Mouse (Mus musculus) midbrain, embryonic 10.5 days (tissue): ENCODE measurements around the gene Angptl4. TPM values are rescaled to one million over a fixed set of nuclear protein-coding genes. Genes with fewer than 3 reads are reported as not detected.
"Not testable (repeated sequence)": the region's sequence is repeated elsewhere in the genome, so short reads cannot be mapped to it uniquely, and the experiment has no call there.

Source experiments
- DNase-seq: peaks from one replicate; pipeline ENCODE4 v3.0.0-alpha.2; 2017; ENCODE audit warnings: low spot score
- H3K27ac ChIP-seq: fragments of 300-500 bp; sonication (generic); replicated peaks from 2 replicates; pipeline ENCODE4 v1.5.1; 2016; ENCODE audit warnings: mild to moderate bottlenecking
- H3K27me3 ChIP-seq: fragments of 300-500 bp; sonication (generic); 2 replicates; pipeline ENCODE4 v1.6.1; 2016; ENCODE audit warnings: low read depth, mild to moderate bottlenecking; ENCODE audit not compliant: poor library complexity, severe bottlenecking
- H3K36me3 ChIP-seq: fragments of 300-500 bp; sonication (generic); 2 replicates; pipeline ENCODE4 v1.6.1; 2016; ENCODE audit warnings: mild to moderate bottlenecking, moderate library complexity
- H3K4me1 ChIP-seq: fragments of 300-500 bp; sonication (generic); 2 replicates; pipeline ENCODE4 v1.6.1; 2016
- H3K4me3 ChIP-seq: fragments of 300-500 bp; sonication (generic); 2 replicates; pipeline ENCODE4 v1.5.1; 2016; ENCODE audit warnings: mild to moderate bottlenecking, moderate library complexity
- H3K9me3 ChIP-seq: fragments of 300-500 bp; sonication (generic); replicated peaks from 2 replicates; pipeline ENCODE4 v1.6.1; 2016; ENCODE audit warnings: mild to moderate bottlenecking
- WGBS: fragments of 180-500 bp; shearing (Covaris S2); methylation state at CpG from one replicate; pipeline ENCODE4 v1.1.7; 2016; 5-methylcytosine and 5-hydroxymethylcytosine counted together
- polyA plus RNA-seq: library from polyadenylated mRNA; unstranded; fragments of >200 nt; fragmentation: Nextera tagmentation; extraction: Ambion mirVana; gene quantifications from 2 replicates; pipeline ENCODE4 v1.2.1, GENCODE M21; 2016

Gene Angptl4
- polyA plus RNA-seq, 1 experiment from 2014 or later = 17.7 TPM

GRCm38 (mm10) chr17:33742420-33742819 lies 39.2 kb downstream of the Angptl4 start:
- Histone ChIP-seq H3K36me3 (peaks cover 26% of the 10 kb centered on the region), H3K27ac (no peak overlapping the region), H3K9me3 (peaks cover 14% of the 10 kb centered on the region; the same call in 1 of the 2 replicates), H3K4me1 (no peaks in the 10 kb centered on the region), H3K27me3 (no peaks in the 10 kb centered on the region), H3K4me3 (no peak overlapping the region)
- 90% methylated on average over 1 of the region's 1 CpGs for WGBS
- no peak for DNase-seq

- not testable (repeated sequence) for H3K4me1 ChIP-seq, H3K27ac ChIP-seq, H3K4me3 ChIP-seq, DNase-seq, H3K36me3 ChIP-seq, H3K27me3 ChIP-seq
- WGBS = 87% methylated on average over 10 of the region's 10 CpGs
- peaks cover 10% of the 10 kb centered on the region; the same call in 1 of the 2 replicates for H3K9me3 ChIP-seq
These were observed 48.1 kb downstream of the Angptl4 start for GRCm38 (mm10) chr17:33733526-33733925.

- WGBS = 79% methylated on average over 9 of the region's 9 CpGs
- not testable (repeated sequence) for H3K4me1 ChIP-seq, H3K27me3 ChIP-seq, H3K27ac ChIP-seq, H3K36me3 ChIP-seq, H3K4me3 ChIP-seq, H3K9me3 ChIP-seq
- peak; percentile 4 for DNase-seq
These were observed 49.0 kb downstream of the Angptl4 start for GRCm38 (mm10) chr17:33732556-33733083.

- no peaks in the 10 kb centered on the region for H3K36me3 ChIP-seq
- no peaks in the 10 kb centered on the region for H3K27me3 ChIP-seq
- no peak for DNase-seq
- H3K27ac ChIP-seq = no peak overlapping the region
- no peak overlapping the region for H3K4me3 ChIP-seq
- H3K4me1 ChIP-seq = no peaks in the 10 kb centered on the region
- peaks cover 17% of the 10 kb centered on the region; the same call in 1 of the 2 replicates for H3K9me3 ChIP-seq
- 73% methylated on average over 2 of the region's 2 CpGs for WGBS
These were observed 52.4 kb downstream of the Angptl4 start for GRCm38 (mm10) chr17:33729215-33729614.

- Histone ChIP-seq H3K36me3 (no peaks in the 10 kb centered on the region), H3K27ac (no peak overlapping the region), H3K27me3 (no peaks in the 10 kb centered on the region), H3K4me3 (no peak overlapping the region), H3K4me1 (no peaks in the 10 kb centered on the region), H3K9me3 (peaks cover 17% of the 10 kb centered on the region; the same call in 1 of the 2 replicates)
- DNase-seq = no peak
- 74% methylated on average over 2 of the region's 2 CpGs for WGBS
These were observed 53.2 kb downstream of the Angptl4 start for GRCm38 (mm10) chr17:33728396-33728795.

Other genes with a start within 250 kb of the Angptl4 start
- 1.7 and 2.9 TPM in 2 replicates for gene Myo1f, start 226.1 kb downstream of the Angptl4 start, polyA plus RNA-seq
- gene Zfp414, start 152.7 kb downstream of the Angptl4 start, polyA plus RNA-seq = 54.3 and 67.0 TPM in 2 replicates
- 0.22 and 0.30 TPM in 2 replicates for gene Pram1, start 143.8 kb downstream of the Angptl4 start, polyA plus RNA-seq
- 511 and 521 TPM in 2 replicates for gene Hnrnpm, start 95.0 kb downstream of the Angptl4 start, polyA plus RNA-seq
- 35.5 and 39.5 TPM in 2 replicates for gene March2, start 63.2 kb downstream of the Angptl4 start, polyA plus RNA-seq
- gene Rab11b, start 21.3 kb downstream of the Angptl4 start, polyA plus RNA-seq = 363 and 422 TPM in 2 replicates
- 24.6 and 29.4 TPM in 2 replicates for gene Kank3, start 28.7 kb upstream of the Angptl4 start, polyA plus RNA-seq
- 699 and 827 TPM in 2 replicates for gene Rps28, start 42.7 kb upstream of the Angptl4 start, polyA plus RNA-seq
- 496 and 518 TPM in 2 replicates for gene Ndufa7, start 42.7 kb upstream of the Angptl4 start, polyA plus RNA-seq
- gene Cd320, start 61.3 kb upstream of the Angptl4 start, polyA plus RNA-seq = 82.0 and 82.4 TPM in 2 replicates
- gene Gm7029, start 92.0 kb upstream of the Angptl4 start, polyA plus RNA-seq = not detected in 2 replicates
- gene Kifc1, start 108.8 kb upstream of the Angptl4 start, polyA plus RNA-seq = 7.8 and 9.4 TPM in 2 replicates
- gene Platr17, start 123.3 kb upstream of the Angptl4 start, polyA plus RNA-seq = 0.30 TPM in 1 of 2 replicates, not detected in the other
- 77.5 and 82.6 TPM in 2 replicates for gene Daxx, start 127.6 kb upstream of the Angptl4 start, polyA plus RNA-seq
- gene Tapbp, start 134.1 kb upstream of the Angptl4 start, polyA plus RNA-seq = 14.9 and 17.3 TPM in 2 replicates
- gene Zbtb22, start 134.1 kb upstream of the Angptl4 start, polyA plus RNA-seq = 23.5 and 24.1 TPM in 2 replicates
- 43.1 and 46.9 TPM in 2 replicates for gene Rgl2, start 147.7 kb upstream of the Angptl4 start, polyA plus RNA-seq
- gene Pfdn6, start 158.5 kb upstream of the Angptl4 start, polyA plus RNA-seq = 214 and 240 TPM in 2 replicates
- 47.8 and 52.5 TPM in 2 replicates for gene Wdr46, start 158.8 kb upstream of the Angptl4 start, polyA plus RNA-seq
- 4.1 and 6.4 TPM in 2 replicates for gene B3galt4, start 169.7 kb upstream of the Angptl4 start, polyA plus RNA-seq
- 53.5 and 61.0 TPM in 2 replicates for gene Vps52, start 174.0 kb upstream of the Angptl4 start, polyA plus RNA-seq
- 1,339 and 1,576 TPM in 2 replicates for gene Rps18, start 174.2 kb upstream of the Angptl4 start, polyA plus RNA-seq
- 45.7 and 50.3 TPM in 2 replicates for gene H2-K1, start 218.5 kb upstream of the Angptl4 start, polyA plus RNA-seq
- 13.8 and 15.3 TPM in 2 replicates for gene Ring1, start 242.8 kb upstream of the Angptl4 start, polyA plus RNA-seq
- 120 and 128 TPM in 2 replicates for gene H2-Ke6, start 246.2 kb upstream of the Angptl4 start, polyA plus RNA-seq
- gene Slc39a7, start 249.9 kb upstream of the Angptl4 start, polyA plus RNA-seq = 221 and 227 TPM in 2 replicates
- 54.0 and 56.9 TPM in 2 replicates for gene Rxrb, start 250.0 kb upstream of the Angptl4 start, polyA plus RNA-seq